Mouse (Mus musculus) liver, embryonic 11.5 days (tissue): ENCODE results near the gene OR5BS1P. TPM values are rescaled to one million over a fixed set of nuclear protein-coding genes. Genes with fewer than 3 reads are reported as not detected.
"Not testable (repeated sequence)": the region's sequence is repeated elsewhere in the genome, so short reads cannot be mapped to it uniquely, and the experiment has no call there.

Experiments
- ATAC-seq: fragments of 200-750 bp; cut with Nextera tagmentation; replicated peaks from 2 replicates; pipeline ENCODE4 v1.8.0; 2017; ENCODE audit warnings: moderate number of reproducible peaks, mild to moderate bottlenecking, moderate TSS enrichment, moderate library complexity; ENCODE audit not compliant: low FRiP score
- DNase-seq: peaks from one replicate; pipeline ENCODE4 v3.0.0-alpha.2; 2017; ENCODE audit warnings: low spot score
- H3K27ac ChIP-seq: fragments of 300-500 bp; sonication (generic); 2 replicates; pipeline ENCODE4 v1.5.1; 2014; ENCODE audit warnings: mild to moderate bottlenecking, low read depth, low read length, control low read depth
- H3K27me3 ChIP-seq: fragments of 300-500 bp; sonication (generic); replicated peaks from 2 replicates; pipeline ENCODE4 v1.6.1; 2014; ENCODE audit warnings: low read length, mixed read lengths; ENCODE audit not compliant: control insufficient read depth, insufficient read depth
- H3K36me3 ChIP-seq: fragments of 300-500 bp; sonication (generic); 2 replicates; pipeline ENCODE4 v1.6.1; 2014; ENCODE audit warnings: mild to moderate bottlenecking, low read length, moderate library complexity, mixed read lengths; ENCODE audit not compliant: control insufficient read depth, insufficient read depth
- H3K4me1 ChIP-seq: fragments of 300-500 bp; sonication (generic); replicated peaks from 2 replicates; pipeline ENCODE4 v1.6.1; 2014; ENCODE audit warnings: low read length, mixed read lengths; ENCODE audit not compliant: control insufficient read depth, insufficient read depth
- H3K4me2 ChIP-seq: fragments of 300-500 bp; sonication (generic); 2 replicates; pipeline ENCODE4 v1.6.1; 2014; ENCODE audit warnings: mild to moderate bottlenecking, control low read depth, moderate library complexity
- H3K4me3 ChIP-seq: fragments of 300-500 bp; sonication (generic); 2 replicates; pipeline ENCODE4 v1.5.1; 2014; ENCODE audit warnings: low read depth, low read length, control low read depth
- H3K9ac ChIP-seq: fragments of 300-500 bp; sonication (generic); 2 replicates; pipeline ENCODE4 v1.6.1; 2014; ENCODE audit warnings: low read depth, low read length, control low read depth
- H3K9me3 ChIP-seq: fragments of 300-500 bp; sonication (generic); 2 replicates; pipeline ENCODE4 v1.6.1; 2016; ENCODE audit warnings: low read length, inconsistent platforms, mixed read lengths; ENCODE audit not compliant: control insufficient read depth
- WGBS: fragments of 180-500 bp; shearing (Covaris S2); extraction: QIAGEN DNeasy Blood & Tissue Kit; methylation state at CpG from one replicate; pipeline ENCODE4 v1.1.7; 2014; 5-methylcytosine and 5-hydroxymethylcytosine counted together
- polyA plus RNA-seq: library from polyadenylated mRNA; unstranded; fragments of >200 nt; fragmentation: Nextera tagmentation; extraction: Ambion mirVana; gene quantifications from 2 replicates; pipeline ENCODE4 v1.2.1, GENCODE M21; 2014

Gene OR5BS1P
- polyA plus RNA-seq, 1 experiment from 2014 or later: not detected

- 30% methylated on average over 25 of the region's 25 CpGs for WGBS
- peaks cover 6% of the 10 kb centered on the region; the same call in 1 of the 2 replicates for H3K4me1 ChIP-seq
- H3K27me3 ChIP-seq: no peaks in the 10 kb centered on the region
- H3K9ac ChIP-seq: peak overlapping the region; percentile 30; the same call in 1 of the 2 replicates
- H3K9me3 ChIP-seq: no peaks in the 10 kb centered on the region
- H3K4me3 ChIP-seq: peak overlapping the region; percentile 32
- ATAC-seq (no peak; the same call in 1 of the 2 replicates), DNase-seq (peak; percentile 78)
- no peaks in the 10 kb centered on the region for H3K36me3 ChIP-seq
- H3K4me2 ChIP-seq: peak overlapping the region; percentile 65
- no peak overlapping the region; the same call in 1 of the 2 replicates for H3K27ac ChIP-seq
These were observed 41.0 kb downstream of the OR5BS1P start for GRCm38 (mm10) chr15:98510438-98511385.

DNA sequence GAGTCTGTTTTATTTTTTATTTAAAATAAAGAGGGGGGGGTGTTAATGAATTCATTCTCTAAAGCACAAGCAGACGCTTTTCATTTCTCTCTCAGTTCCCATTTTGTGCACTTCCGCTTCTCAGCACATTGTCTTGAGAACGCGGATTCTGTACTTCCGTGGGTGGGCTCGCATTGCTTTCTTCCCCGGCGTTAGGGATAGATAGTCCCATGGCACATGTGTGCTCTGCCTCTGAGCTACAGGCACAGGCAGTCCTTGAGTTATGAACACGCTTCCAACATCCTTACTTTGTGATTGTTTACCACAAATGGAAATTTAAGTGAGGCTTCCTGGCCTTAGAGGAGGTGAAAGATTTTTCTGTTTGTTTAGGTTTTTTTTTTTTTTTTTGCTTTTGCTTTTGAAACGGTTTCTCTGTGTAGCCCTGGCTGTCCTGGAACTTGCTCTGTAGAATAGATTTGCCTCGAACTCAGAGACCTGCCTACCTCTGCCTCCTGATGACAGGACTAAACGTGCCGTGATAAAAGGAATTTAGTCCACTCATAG, 41.8 kb downstream of the OR5BS1P start:
- no peaks in the 10 kb centered on the region for H3K36me3 ChIP-seq
- H3K9ac ChIP-seq: no peak overlapping the region
- H3K27me3 ChIP-seq: no peaks in the 10 kb centered on the region
- H3K9me3 ChIP-seq: no peaks in the 10 kb centered on the region
- no peak for DNase-seq
- H3K27ac ChIP-seq: no peak overlapping the region; the same call in 1 of the 2 replicates
- H3K4me3 ChIP-seq: no peak overlapping the region
- 64% methylated on average over 13 of the region's 13 CpGs for WGBS
- no peak for ATAC-seq
- peaks cover 6% of the 10 kb centered on the region; the same call in 1 of the 2 replicates for H3K4me1 ChIP-seq
- peak overlapping the region; percentile 65; the same call in 1 of the 2 replicates for H3K4me2 ChIP-seq

GRCm38 (mm10) chr15:98512232-98512631, 42.5 kb downstream of the OR5BS1P start:
- H3K27ac ChIP-seq: no peak overlapping the region
- H3K4me1 ChIP-seq: peaks cover 6% of the 10 kb centered on the region; the same call in 1 of the 2 replicates
- WGBS: 48% methylated on average over 8 of the region's 8 CpGs
- DNase-seq (no peak), ATAC-seq (no peak)
- H3K9me3 ChIP-seq: no peaks in the 10 kb centered on the region
- no peak overlapping the region for H3K4me2 ChIP-seq
- no peak overlapping the region for H3K4me3 ChIP-seq
- no peaks in the 10 kb centered on the region for H3K27me3 ChIP-seq
- H3K9ac ChIP-seq: no peak overlapping the region
- H3K36me3 ChIP-seq: no peaks in the 10 kb centered on the region

- Histone ChIP-seq H3K27ac (no peak overlapping the region), H3K4me1 (peaks cover 6% of the 10 kb centered on the region; the same call in 1 of the 2 replicates), H3K36me3 (peaks cover 4% of the 10 kb centered on the region; the same call in 1 of the 2 replicates), H3K27me3 (no peaks in the 10 kb centered on the region), H3K4me2 (no peak overlapping the region), H3K9me3 (no peaks in the 10 kb centered on the region), H3K4me3 (no peak overlapping the region), H3K9ac (no peak overlapping the region)
- DNase-seq (no peak), ATAC-seq (no peak)
- WGBS: 60% methylated on average over 17 of the region's 17 CpGs
These were observed 43.2 kb downstream of the OR5BS1P start for GRCm38 (mm10) chr15:98512799-98513321.

GRCm38 (mm10) chr15:98513676-98514075, 44.0 kb downstream of the OR5BS1P start:
- not testable (repeated sequence) for H3K4me2 ChIP-seq, H3K4me3 ChIP-seq, H3K27me3 ChIP-seq, H3K9me3 ChIP-seq, H3K4me1 ChIP-seq, H3K36me3 ChIP-seq, H3K27ac ChIP-seq, DNase-seq, ATAC-seq, H3K9ac ChIP-seq
- 59% methylated on average over 3 of the region's 3 CpGs for WGBS

DNA sequence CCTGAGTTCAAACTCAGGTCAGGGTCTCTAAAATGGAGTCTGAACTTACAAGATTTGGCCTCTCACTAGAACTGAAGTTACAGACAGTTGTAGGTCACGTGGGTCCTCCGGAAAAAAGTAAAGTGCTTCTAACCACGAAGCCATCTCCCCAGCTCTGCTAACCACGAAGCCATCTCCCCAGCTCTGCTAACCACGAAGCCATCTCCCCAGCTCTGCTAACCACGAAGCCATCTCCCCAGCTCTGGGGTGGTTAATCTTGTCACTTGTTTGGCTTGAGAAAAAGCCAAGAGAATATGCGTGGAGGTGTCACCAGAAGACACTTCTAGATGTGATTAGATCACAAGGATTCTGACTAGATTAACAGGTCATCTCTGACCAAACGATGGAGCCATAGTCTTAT, 44.5 kb downstream of the OR5BS1P start:
- Histone ChIP-seq H3K4me2 (no peak overlapping the region), H3K27me3 (no peaks in the 10 kb centered on the region), H3K36me3 (peaks cover 8% of the 10 kb centered on the region; the same call in 1 of the 2 replicates), H3K9me3 (no peaks in the 10 kb centered on the region), H3K4me3 (no peak overlapping the region), H3K4me1 (peaks cover 6% of the 10 kb centered on the region; the same call in 1 of the 2 replicates), H3K9ac (no peak overlapping the region), H3K27ac (no peak overlapping the region)
- 45% methylated on average over 8 of the region's 8 CpGs for WGBS
- no peak for DNase-seq
- no peak for ATAC-seq

GRCm38 (mm10) chr15:98514845-98515244, 45.1 kb downstream of the OR5BS1P start:
- not testable (repeated sequence) for H3K4me2 ChIP-seq, H3K9me3 ChIP-seq, H3K9ac ChIP-seq, H3K4me3 ChIP-seq, H3K27me3 ChIP-seq, ATAC-seq, H3K4me1 ChIP-seq, H3K27ac ChIP-seq, DNase-seq
- H3K36me3 ChIP-seq: peaks cover 12% of the 10 kb centered on the region; the same call in 1 of the 2 replicates
- 54% methylated on average over 2 of the region's 2 CpGs for WGBS

DNA sequence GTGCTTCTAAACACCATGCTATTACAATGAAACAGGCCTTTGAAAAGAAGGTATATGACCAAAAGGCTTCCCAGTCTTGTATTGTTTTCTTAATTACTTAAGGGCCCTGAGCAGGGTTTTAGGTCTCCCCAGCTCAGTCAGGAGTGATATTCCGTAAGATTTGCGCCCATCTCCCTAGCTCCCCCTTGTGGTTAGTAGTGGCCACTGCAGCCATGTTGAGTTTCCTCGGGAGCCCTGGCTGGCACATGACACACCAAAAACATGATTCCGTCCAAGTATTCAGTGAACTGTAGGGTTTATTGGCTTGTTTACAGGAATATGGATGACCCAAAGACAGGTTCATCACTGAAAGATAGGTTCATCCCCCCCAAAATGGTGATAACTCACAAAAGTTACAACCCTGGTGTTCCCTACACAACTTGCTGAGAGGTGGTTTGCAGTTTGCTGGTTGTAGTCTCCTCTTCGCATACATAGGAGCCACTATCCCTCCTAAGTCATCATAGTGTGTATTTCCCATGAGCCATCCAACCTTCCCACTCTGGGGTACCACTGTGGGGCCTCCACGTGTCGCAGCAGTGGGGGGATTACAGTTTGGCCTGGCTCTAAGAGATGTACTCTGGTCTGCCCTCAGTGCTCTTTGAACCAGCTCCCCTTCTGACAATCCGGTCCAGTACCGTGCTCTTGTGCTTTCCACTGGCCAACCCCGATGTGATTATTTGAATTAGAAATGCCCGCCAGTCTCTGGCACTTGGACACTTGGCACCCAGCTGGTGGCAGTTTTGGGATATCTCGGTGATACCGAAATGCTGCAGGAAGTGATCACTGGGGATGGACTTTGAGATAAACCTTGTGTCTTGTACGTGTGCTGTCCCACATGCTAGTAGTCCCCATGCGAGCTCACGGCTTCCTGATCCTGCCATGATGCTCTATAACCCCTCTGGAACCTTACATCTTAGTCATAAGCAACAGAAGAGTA, 48.0 kb downstream of the OR5BS1P start:
- peak; percentile 57 for DNase-seq
- no peaks in the 10 kb centered on the region for H3K4me1 ChIP-seq
- no peak overlapping the region for H3K4me3 ChIP-seq
- no peaks in the 10 kb centered on the region for H3K9me3 ChIP-seq
- ATAC-seq: peak; percentile 48; the same call in 1 of the 2 replicates
- H3K4me2 ChIP-seq: no peak overlapping the region
- peaks cover 32% of the 10 kb centered on the region for H3K36me3 ChIP-seq
- H3K27me3 ChIP-seq: no peaks in the 10 kb centered on the region
- H3K27ac ChIP-seq: no peak overlapping the region
- H3K9ac ChIP-seq: no peak overlapping the region
- 61% methylated on average over 16 of the region's 16 CpGs for WGBS
